Mouse (Mus musculus): ENCODE results near the gene Cyp4a12b.
"Not testable (repeated sequence)": the region's sequence is repeated elsewhere in the genome, so short reads cannot be mapped to it uniquely, and the experiment has no call there.

Gene Cyp4a12b

DNA sequence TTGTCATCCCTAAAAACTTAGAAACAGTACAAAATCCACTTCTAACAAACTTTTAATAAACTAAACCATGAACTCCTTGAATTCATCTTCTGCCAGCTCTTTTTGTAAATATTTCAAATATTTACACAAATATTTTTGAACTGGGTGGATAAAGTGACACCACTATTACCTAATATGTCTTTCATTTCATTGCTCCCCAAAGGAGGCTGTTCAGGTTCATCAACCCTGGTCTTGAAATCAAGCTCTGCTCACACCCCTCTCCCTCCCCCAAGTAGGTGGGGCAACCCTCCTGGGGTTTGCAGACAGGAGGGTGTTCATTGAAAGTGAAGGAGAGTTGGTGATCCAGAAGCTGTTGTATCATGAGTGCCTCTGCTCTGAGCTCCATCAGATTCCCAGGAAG is at the start of gene Cyp4a12b:
TSS of gene Cyp4a12b (plus strand) at position 301 of the 400 bp plus-strand sequence.
- DNase-seq (ENCODE audit: extremely low read depth, insufficient read length, low spot score) = not testable (repeated sequence)

DNA sequence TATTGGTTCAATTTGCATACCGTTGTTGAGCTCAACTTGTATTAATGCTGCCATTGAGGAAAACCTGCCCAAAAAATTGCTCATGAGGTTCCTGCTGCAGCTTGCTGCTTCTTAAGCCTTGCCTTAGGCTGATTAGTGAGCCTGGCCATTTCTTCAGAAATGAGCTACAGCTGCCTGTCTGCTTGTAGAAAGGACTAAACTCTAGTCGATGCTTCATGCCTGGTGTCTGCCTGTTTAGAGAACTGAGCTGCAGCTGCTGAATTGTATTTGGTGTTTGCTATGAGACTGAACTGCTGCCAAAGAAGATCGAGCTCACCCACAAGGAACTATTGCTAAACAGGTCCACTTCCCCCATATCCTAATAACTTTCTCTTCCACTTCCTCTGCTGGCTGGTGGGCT is 45.8 kb upstream of the Cyp4a12b start:
- not testable (repeated sequence) for DNase-seq (ENCODE audit: extremely low read depth, insufficient read length, low spot score)

DNA sequence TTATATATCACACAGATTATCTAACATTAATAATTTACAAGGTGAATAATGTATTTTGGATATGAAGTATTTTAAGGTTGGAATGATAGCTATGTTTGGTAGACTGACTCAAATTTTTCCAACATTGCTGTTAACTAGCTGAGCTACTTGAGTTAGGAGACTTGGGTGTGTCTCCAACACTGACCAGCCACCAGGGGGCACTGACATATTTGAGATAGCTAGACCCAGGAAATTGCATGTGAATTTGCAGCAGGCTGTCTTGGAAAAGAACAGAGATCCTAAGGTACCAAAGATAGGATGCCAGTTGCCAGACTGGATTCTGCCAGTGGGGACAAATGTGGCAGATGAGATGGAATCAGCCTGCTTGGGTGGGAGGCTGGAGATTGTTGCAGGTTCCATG is 43.4 kb upstream of the Cyp4a12b start:
- not testable (repeated sequence) for DNase-seq (ENCODE audit: extremely low read depth, insufficient read length, low spot score)

DNA sequence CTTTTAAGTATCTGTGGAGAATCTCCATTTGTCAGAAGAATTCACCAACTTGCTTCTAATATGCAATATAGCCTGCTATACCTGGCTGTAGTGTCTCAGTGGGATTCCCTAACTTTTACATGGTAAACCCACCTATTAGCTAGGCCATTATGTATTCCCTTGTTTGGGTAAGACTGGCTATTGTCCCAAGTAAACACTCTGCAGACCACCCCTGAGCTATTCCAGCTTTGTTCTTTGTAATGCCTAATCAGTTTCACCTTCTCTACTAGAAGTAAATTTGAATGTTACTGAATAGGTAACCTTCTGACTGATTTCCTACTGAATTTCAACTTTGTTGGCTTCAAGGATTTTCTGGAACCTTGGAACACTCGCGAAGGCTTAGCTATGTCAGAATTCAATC is 15.2 kb upstream of the Cyp4a12b start:
- not testable (repeated sequence) for DNase-seq (ENCODE audit: extremely low read depth, insufficient read length, low spot score)

DNA sequence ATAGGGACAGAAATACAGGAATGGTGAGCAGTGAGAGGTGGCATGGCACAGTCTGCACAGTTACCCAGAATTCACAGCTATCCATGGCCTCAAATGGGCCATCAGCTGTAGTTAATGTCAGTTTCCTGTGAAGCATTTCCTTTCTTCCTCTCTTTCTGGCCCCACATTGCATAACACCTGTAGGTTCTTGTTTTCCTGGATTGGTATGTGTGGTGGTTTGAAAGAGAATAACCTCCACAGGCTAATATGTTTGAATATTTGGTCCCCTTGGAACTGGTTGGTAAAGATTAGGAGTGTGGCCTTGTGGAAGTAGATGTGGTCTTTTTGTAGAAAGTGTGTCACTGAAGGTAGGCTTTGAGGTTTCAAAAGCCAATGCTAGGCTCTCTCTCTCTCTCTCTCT is 14.5 kb upstream of the Cyp4a12b start:
- not testable (repeated sequence) for DNase-seq (ENCODE audit: extremely low read depth, insufficient read length, low spot score)

DNA sequence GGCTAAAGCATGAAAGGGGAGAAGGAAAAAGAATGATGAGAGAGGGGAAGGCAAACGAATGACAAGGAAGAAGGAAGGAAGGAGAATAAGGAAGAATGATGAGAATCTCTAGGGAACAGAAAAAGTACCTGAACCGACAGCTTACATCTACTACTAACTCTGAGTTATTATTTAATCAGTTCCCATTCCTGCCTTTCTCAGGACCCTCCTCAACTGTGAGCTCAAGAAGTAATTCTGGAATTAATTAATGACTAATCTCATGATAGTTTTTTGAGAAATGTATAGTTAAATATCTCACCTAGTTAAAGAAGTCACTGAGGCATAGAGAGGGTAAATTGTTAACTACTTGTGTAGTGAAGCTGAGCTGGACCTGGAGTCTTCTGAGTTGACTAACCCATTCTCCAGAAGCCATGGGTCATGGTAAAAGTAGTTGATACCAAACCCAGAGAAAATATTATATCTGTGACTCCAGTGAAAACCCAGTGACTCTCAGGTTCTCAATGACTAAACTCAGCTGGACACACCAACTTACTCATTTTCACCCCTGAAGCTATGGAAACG is 39.2 kb downstream of the Cyp4a12b start:
- no peak for DNase-seq (ENCODE audit: extremely low read depth, insufficient read length, low spot score)

DNA sequence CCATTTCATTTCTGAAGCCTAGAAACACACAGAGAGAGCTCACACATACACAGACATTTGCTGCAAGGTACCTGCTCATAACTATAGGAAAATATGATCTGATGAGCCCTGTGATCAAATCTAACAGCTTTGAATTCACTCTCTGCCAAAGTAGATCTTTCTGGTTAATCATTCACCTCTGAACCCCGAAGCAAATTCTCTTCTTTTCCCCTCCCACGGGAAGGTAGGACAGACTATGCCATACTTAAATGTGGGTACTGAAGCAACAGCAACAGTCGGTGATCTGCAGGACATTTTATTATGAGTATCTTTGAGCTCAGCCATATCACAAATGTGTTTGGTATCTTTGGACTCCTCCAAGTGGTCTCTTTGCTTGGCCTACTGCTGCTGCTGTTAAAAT is 40.9 kb downstream of the Cyp4a12b start, which contains the start of gene Cyp4a30b:
TSS of gene Cyp4a30b (plus strand) at position 301 of the 400 bp plus-strand sequence.
- DNase-seq (ENCODE audit: extremely low read depth, insufficient read length, low spot score) = no peak

DNA sequence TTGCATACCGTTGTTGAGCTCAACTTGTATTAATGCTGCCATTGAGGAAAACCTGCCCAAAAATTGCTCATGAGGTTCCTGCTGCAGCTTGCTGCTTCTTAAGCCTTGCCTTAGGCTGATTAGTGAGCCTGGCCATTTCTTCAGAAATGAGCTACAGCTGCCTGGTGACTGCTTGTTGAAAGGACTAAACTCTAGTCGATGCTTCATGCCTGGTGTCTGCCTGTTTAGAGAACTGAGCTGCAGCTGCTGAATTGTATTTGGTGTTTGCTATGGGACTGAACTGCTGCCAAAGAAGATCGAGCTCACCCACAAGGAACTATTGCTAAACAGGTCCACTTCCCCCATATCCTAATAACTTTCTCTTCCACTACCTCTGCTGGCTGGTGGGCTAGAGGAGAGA is 62.2 kb downstream of the Cyp4a12b start:
- DNase-seq (ENCODE audit: extremely low read depth, insufficient read length, low spot score) = not testable (repeated sequence)

DNA sequence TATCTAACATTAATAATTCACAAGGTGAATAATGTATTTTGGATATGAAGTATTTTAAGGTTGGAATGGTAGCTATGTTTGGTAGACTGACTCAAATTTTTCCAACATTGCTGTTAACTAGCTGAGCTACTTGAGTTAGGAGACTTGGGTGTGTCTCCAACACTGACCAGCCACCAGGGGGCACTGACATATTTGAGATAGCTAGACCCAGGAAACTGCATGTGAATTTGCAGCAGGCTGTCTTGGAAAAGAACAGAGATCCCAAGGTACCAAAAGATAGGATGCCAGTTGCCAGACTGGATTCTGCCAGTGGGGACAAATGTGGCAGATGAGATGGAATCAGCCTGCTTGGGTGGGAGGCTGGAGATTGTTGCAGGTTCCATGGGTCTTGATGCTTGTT is 64.6 kb downstream of the Cyp4a12b start:
- DNase-seq (ENCODE audit: extremely low read depth, insufficient read length, low spot score) = not testable (repeated sequence)

DNA sequence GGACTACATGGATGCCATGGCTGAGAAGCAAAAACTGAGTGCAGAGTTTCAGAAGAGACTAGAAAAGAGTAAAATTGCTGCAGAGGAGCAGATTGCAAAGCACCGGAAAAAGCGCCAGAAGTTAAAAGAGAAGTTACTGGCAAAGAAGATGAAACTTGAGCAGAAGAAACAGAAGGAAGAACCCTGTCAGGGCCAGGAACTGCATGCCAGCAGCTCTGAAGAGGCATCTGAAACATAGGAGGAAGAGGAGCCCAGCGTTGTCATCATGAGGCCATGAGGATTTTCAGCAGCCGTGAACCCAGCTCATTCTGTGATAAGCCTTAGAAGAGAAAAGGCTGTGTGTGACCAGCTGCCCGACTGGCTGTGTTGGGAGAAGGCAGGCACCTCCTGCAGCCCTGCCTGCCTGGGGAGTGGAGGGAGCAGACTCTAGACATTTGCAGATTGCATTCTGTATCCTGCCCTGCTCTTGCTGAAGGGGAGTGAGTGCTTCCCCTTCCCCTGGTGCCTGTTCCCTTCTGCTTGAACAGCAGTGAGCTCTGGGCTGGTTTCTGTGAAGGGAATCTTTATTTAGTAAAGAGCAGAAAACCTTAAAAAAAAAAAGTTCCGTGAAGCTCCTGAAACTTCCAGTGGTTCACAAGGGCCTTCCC is 69.7 kb downstream of the Cyp4a12b start:
- no peak for DNase-seq (ENCODE audit: extremely low read depth, insufficient read length, low spot score)

Data from 3134 (cell line).